Mouse (Mus musculus) gonadal fat pad, adult 2 months (tissue): Measurements from ENCODE around the gene Medag. TPM values are rescaled to one million over a fixed set of nuclear protein-coding genes. Genes with fewer than 3 reads are reported as not detected.

Source experiments
- DNase-seq: peaks from one replicate; pipeline ENCODE4 v3.0.0-alpha.2; 2012; ENCODE audit warnings: low read depth
- polyA plus RNA-seq: library from polyadenylated mRNA; depleted of rRNA; stranded (reverse); fragments of >200 nt; gene quantifications from 2 replicates; pipeline ENCODE4 v1.2.3, GENCODE M21; 2012; rRNA removed

Medag gene
- 9.5 and 13.6 TPM in 2 replicates for polyA plus RNA-seq

- DNase-seq = no peak
These were observed at the start of gene Medag for GRCm38 (mm10) chr5:149411509-149412193. Gene Medag, plus strand, starts transcription at chr5:149411749.

GRCm38 (mm10) chr5:149362626-149363025, 48.9 kb upstream of the Medag start:
- DNase-seq = no peak

- no peak for DNase-seq
These were observed 47.4 kb upstream of the Medag start for GRCm38 (mm10) chr5:149363903-149364755.

- DNase-seq = no peak
These were observed 44.5 kb upstream of the Medag start for GRCm38 (mm10) chr5:149367011-149367410.

GRCm38 (mm10) chr5:149367544-149368466, 43.7 kb upstream of the Medag start:
- DNase-seq = no peak

- DNase-seq = no peak
These were observed 42.8 kb upstream of the Medag start for GRCm38 (mm10) chr5:149368575-149369312.

GRCm38 (mm10) chr5:149369373-149370035, 42.0 kb upstream of the Medag start:
- DNase-seq = no peak

GRCm38 (mm10) chr5:149372018-149372417, 39.5 kb upstream of the Medag start:
- no peak for DNase-seq

- DNase-seq = no peak
These were observed 38.3 kb upstream of the Medag start for GRCm38 (mm10) chr5:149373224-149373623.

GRCm38 (mm10) chr5:149374026-149374425, 37.5 kb upstream of the Medag start:
- DNase-seq = no peak

- DNase-seq = no peak
These were observed 36.3 kb upstream of the Medag start for GRCm38 (mm10) chr5:149375074-149375888.

GRCm38 (mm10) chr5:149375889-149376212, 35.7 kb upstream of the Medag start:
- DNase-seq = no peak

- no peak for DNase-seq
These were observed 35.2 kb upstream of the Medag start for GRCm38 (mm10) chr5:149376367-149376766.

- no peak for DNase-seq
These were observed 34.3 kb upstream of the Medag start for GRCm38 (mm10) chr5:149377253-149377652.

- DNase-seq = no peak
These were observed 33.0 kb upstream of the Medag start for GRCm38 (mm10) chr5:149378566-149378965.

GRCm38 (mm10) chr5:149379131-149379784, 32.3 kb upstream of the Medag start:
- DNase-seq = no peak

- DNase-seq = no peak
These were observed 31.7 kb upstream of the Medag start for GRCm38 (mm10) chr5:149379861-149380260.

- DNase-seq = no peak
These were observed 31.1 kb upstream of the Medag start for GRCm38 (mm10) chr5:149380388-149380916.

GRCm38 (mm10) chr5:149381948-149382347, 29.6 kb upstream of the Medag start:
- DNase-seq = no peak
